Mouse (Mus musculus) liver, postnatal 0 days (tissue): ENCODE data around the gene Lrrc8a. TPM values are rescaled to one million over a fixed set of nuclear protein-coding genes. Genes with fewer than 3 reads are reported as not detected.

ENCODE experiments used
- ATAC-seq: fragments of 200-750 bp; cut with Nextera tagmentation; 2 replicates; pipeline ENCODE4 v1.8.0; 2017; ENCODE audit warnings: mild to moderate bottlenecking, moderate library complexity
- DNase-seq: peaks from one replicate; pipeline ENCODE4 v3.0.0-alpha.2; 2016
- H3K27ac ChIP-seq: fragments of 300-500 bp; sonication (generic); 2 replicates; pipeline ENCODE4 v1.5.1; 2014; ENCODE audit warnings: antibody characterized with exemption, moderate library complexity, mild to moderate bottlenecking, low read depth
- H3K27me3 ChIP-seq: fragments of 300-500 bp; sonication (generic); 2 replicates; pipeline ENCODE4 v1.6.1; 2014; ENCODE audit warnings: low read length, control low read depth, mixed read lengths; ENCODE audit not compliant: insufficient read depth
- H3K36me3 ChIP-seq: fragments of 300-500 bp; sonication (generic); replicated peaks from 2 replicates; pipeline ENCODE4 v1.6.1; 2014; ENCODE audit warnings: mild to moderate bottlenecking, control low read depth, low read length, moderate library complexity, mixed read lengths; ENCODE audit not compliant: insufficient read depth
- H3K4me1 ChIP-seq: fragments of 300-500 bp; sonication (generic); 2 replicates; pipeline ENCODE4 v1.6.1; 2014; ENCODE audit warnings: antibody characterized with exemption, mild to moderate bottlenecking, control low read depth; ENCODE audit not compliant: insufficient read depth
- H3K4me2 ChIP-seq: fragments of 300-500 bp; sonication (generic); 2 replicates; pipeline ENCODE4 v1.6.1; 2014; ENCODE audit warnings: low read depth, mild to moderate bottlenecking, low read length, moderate library complexity, mixed read lengths
- H3K4me3 ChIP-seq: fragments of 300-500 bp; sonication (generic); 2 replicates; pipeline ENCODE4 v1.5.1; 2014; ENCODE audit warnings: low read depth, low read length
- H3K9ac ChIP-seq: fragments of 300-500 bp; sonication (generic); replicated peaks from 2 replicates; pipeline ENCODE4 v1.6.1; 2014; ENCODE audit warnings: mild to moderate bottlenecking, moderate library complexity
- H3K9me3 ChIP-seq: fragments of 300-500 bp; sonication (generic); 2 replicates; pipeline ENCODE4 v1.6.1; 2016; ENCODE audit warnings: mild to moderate bottlenecking, control low read depth, low read length, mixed read lengths
- CTCF ChIP-seq: sonication (generic); IDR thresholded peaks from 2 replicates; pipeline ENCODE4 v1.5.1; 2016; ENCODE audit warnings: antibody characterized with exemption, low read depth
- EP300 ChIP-seq: IDR thresholded peaks from 2 replicates; pipeline ENCODE4 v1.6.1; 2016; ENCODE audit warnings: antibody characterized with exemption, low read depth, mild to moderate bottlenecking
- WGBS: fragments of 180-500 bp; shearing (Covaris S2); extraction: QIAGEN DNeasy Blood & Tissue Kit; methylation state at CpG from one replicate; pipeline ENCODE4 v1.1.7; 2014; ENCODE audit not compliant: insufficient replicate concordance; 5-methylcytosine and 5-hydroxymethylcytosine counted together
- polyA plus RNA-seq: library from polyadenylated mRNA; unstranded; fragments of >200 nt; fragmentation: Nextera tagmentation; extraction: Ambion mirVana; gene quantifications from 2 replicates; pipeline ENCODE4 v1.2.1, GENCODE M21; 2015

Gene Lrrc8a
- polyA plus RNA-seq, 1 experiment from 2014 or later, result 20.3 TPM

- peak overlapping the region; percentile 82 for H3K9ac ChIP-seq
- no peak for ATAC-seq
These were observed 47.5 kb downstream of the Lrrc8a start for GRCm38 (mm10) chr2:30285004-30285403.

GRCm38 (mm10) chr2:30285416-30286181, 48.1 kb downstream of the Lrrc8a start:
- Histone ChIP-seq H3K27me3 (no peaks in the 10 kb centered on the region), H3K36me3 (no peaks in the 10 kb centered on the region; the same call in 1 of the 2 replicates), H3K9ac (peak overlapping the region; percentile 82), H3K27ac (peak overlapping the region; percentile 56), H3K4me3 (peak overlapping the region; percentile 75), H3K9me3 (no peaks in the 10 kb centered on the region), H3K4me1 (peaks cover 23% of the 10 kb centered on the region), H3K4me2 (peak overlapping the region; percentile 96)
- WGBS, result 10% methylated on average over 38 of the region's 38 CpGs
- DNase-seq (no peak), ATAC-seq (peak; percentile 57)
- TF ChIP-seq CTCF (0 out of 2 replicates have a peak, but pooled peaks have one; percentile 0), EP300 (no peak)

More at GRCm38 (mm10) chr2:30285004-30285403, 47.5 kb downstream of the Lrrc8a start:
- no peaks in the 10 kb centered on the region for H3K9me3 ChIP-seq
- peaks cover 23% of the 10 kb centered on the region for H3K4me1 ChIP-seq
- DNase-seq, result no peak
- H3K27ac ChIP-seq, result no peak overlapping the region
- WGBS, result 69% methylated on average over 5 of the region's 5 CpGs
- H3K4me2 ChIP-seq, result peak overlapping the region; percentile 96
- 0 out of 2 replicates have a peak, but pooled peaks have one; percentile 5 for TF ChIP-seq CTCF
- TF ChIP-seq EP300, result no peak
- H3K27me3 ChIP-seq, result no peaks in the 10 kb centered on the region
- 0 out of 2 replicates have a peak overlapping the region, but pooled peaks have one; percentile 75 for H3K4me3 ChIP-seq
- H3K36me3 ChIP-seq, result no peaks in the 10 kb centered on the region; the same call in 1 of the 2 replicates

GRCm38 (mm10) chr2:30286192-30287026, 48.9 kb downstream of the Lrrc8a start, which contains the start of the genes Dolk and Nup188:
Dolk (minus strand) TSS chr2:30286334.
Nup188 (plus strand) TSS chr2:30286397.
- peak within 1 kb of the TSS; percentile 75 for H3K4me3 ChIP-seq
- peak; percentile 99 for DNase-seq
- peaks cover 23% of the 10 kb centered on the region for H3K4me1 ChIP-seq
- under 1% methylated on average over 59 of the region's 68 CpGs for WGBS
- H3K9ac ChIP-seq, result peak within 1 kb of the TSS; percentile 82
- no peaks in the 10 kb centered on the region for H3K27me3 ChIP-seq
- peak within 1 kb of the TSS; percentile 56 for H3K27ac ChIP-seq
- no peaks in the 10 kb centered on the region for H3K9me3 ChIP-seq
- peak; percentile 93 for ATAC-seq
- TF ChIP-seq EP300 (no peak), CTCF (no peak)
- peak within 1 kb of the TSS; percentile 96 for H3K4me2 ChIP-seq
- no peaks in the 10 kb centered on the region; the same call in 1 of the 2 replicates for H3K36me3 ChIP-seq

GRCm38 (mm10) chr2:30287027-30287373, 49.5 kb downstream of the Lrrc8a start:
- Histone ChIP-seq H3K36me3 (no peaks in the 10 kb centered on the region; the same call in 1 of the 2 replicates), H3K27me3 (no peaks in the 10 kb centered on the region), H3K4me1 (peaks cover 23% of the 10 kb centered on the region), H3K4me3 (peak overlapping the region; percentile 75), H3K4me2 (peak overlapping the region; percentile 96), H3K9ac (peak overlapping the region; percentile 82), H3K9me3 (no peaks in the 10 kb centered on the region), H3K27ac (peak overlapping the region; percentile 46; the same call in 1 of the 2 replicates)
- TF ChIP-seq CTCF (no peak), EP300 (no peak)
- DNase-seq (peak; percentile 33), ATAC-seq (no peak)
- WGBS, result 1% methylated on average over 10 of the region's 10 CpGs

- H3K4me1 ChIP-seq, result no peaks in the 10 kb centered on the region
- no peak overlapping the region for H3K27ac ChIP-seq
- H3K9me3 ChIP-seq, result no peaks in the 10 kb centered on the region
- DNase-seq, result no peak
- ATAC-seq, result no peak
- peaks cover 42% of the 10 kb centered on the region for H3K36me3 ChIP-seq
- TF ChIP-seq EP300 (no peak), CTCF (peak; percentile 44)
- H3K9ac ChIP-seq, result no peak overlapping the region
- H3K27me3 ChIP-seq, result no peaks in the 10 kb centered on the region
- no peak overlapping the region for H3K4me3 ChIP-seq
- no peak overlapping the region for H3K4me2 ChIP-seq
- WGBS, result 83% methylated on average over 3 of the region's 3 CpGs
These were observed 62.0 kb downstream of the Lrrc8a start for GRCm38 (mm10) chr2:30299525-30299924.

- H3K27ac ChIP-seq, result no peak overlapping the region
- DNase-seq, result no peak
- no peak for TF ChIP-seq EP300
- H3K9ac ChIP-seq, result no peak overlapping the region
- H3K27me3 ChIP-seq, result no peaks in the 10 kb centered on the region
- H3K4me2 ChIP-seq, result no peak overlapping the region
- peaks cover 46% of the 10 kb centered on the region for H3K36me3 ChIP-seq
- ATAC-seq, result no peak
- no peaks in the 10 kb centered on the region for H3K9me3 ChIP-seq
- no peak overlapping the region for H3K4me3 ChIP-seq
- H3K4me1 ChIP-seq, result no peaks in the 10 kb centered on the region
- 83% methylated on average over 5 of the region's 5 CpGs for WGBS
These were observed 62.5 kb downstream of the Lrrc8a start for GRCm38 (mm10) chr2:30299966-30300365.
